Mouse (Mus musculus): ENCODE data around the gene E330021D16Rik. TPM values are rescaled to one million over a fixed set of nuclear protein-coding genes. Genes with fewer than 3 reads are reported as not detected.

E330021D16Rik gene
- polyA plus RNA-seq, 1 experiment from 2014 or later = 0.11 TPM

DNA sequence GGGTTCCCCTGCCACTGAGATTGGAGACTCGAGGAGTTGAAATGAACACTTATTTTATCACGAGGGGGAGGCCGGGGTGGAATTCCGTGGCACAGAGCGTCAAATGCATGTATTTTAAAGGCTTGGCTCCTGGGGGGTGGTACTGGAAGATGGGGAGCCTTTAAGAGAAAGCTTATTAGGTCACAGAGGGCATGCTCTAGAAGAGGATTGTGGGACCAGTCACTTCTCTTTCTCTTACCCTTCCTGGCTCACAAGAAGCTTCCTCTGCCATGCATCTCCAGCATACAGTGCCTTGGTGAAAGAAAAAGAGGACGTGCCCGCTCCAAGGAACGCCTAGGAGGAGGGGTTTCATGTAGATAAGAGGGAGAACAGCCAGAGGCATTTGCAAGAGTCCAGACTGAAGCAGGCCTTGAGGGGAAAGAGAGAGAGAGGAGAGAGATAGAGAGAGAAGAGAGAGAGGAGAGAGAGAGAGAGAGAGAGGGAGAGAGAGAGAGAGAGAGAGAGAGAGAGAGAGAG lies 3.0 kb upstream of the E330021D16Rik start:
- Histone ChIP-seq H3K4me3 (no peak overlapping the region), H3K4me1 (peaks cover 19% of the 10 kb centered on the region), H3K27me3 (ENCODE audit: insufficient read depth, poor library complexity, severe bottlenecking) (no peaks in the 10 kb centered on the region), H3K27ac (peak overlapping the region; percentile 56; the same call in 1 of the 2 replicates), H3K9me3 (no peaks in the 10 kb centered on the region), H3K36me3 (no peaks in the 10 kb centered on the region)
- 25% methylated on average over 8 of the region's 8 CpGs for WGBS
- DNase-seq (ENCODE audit: low spot score) = no peak

DNA sequence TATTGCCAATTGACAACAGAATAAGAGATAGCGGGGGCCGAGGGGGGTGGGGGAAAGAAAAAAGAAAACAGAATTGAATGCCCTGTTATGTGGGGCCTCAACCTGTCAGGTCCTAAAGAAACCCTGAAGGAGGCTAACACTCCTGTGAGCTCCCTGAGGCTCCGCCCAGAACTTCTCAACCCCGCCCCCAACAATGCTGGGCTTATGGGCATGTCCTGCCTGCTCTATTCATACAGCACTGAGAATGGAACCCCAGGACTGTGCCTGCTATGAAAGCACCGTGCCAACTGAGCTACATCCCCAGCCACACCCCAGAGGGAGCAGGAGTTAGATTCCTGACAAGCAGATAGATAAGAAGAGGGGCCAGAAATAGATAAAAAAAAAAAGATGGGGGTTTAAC lies 2.5 kb upstream of the E330021D16Rik start:
- whole genome bisulfite sequencing = 67% methylated on average over 5 of the region's 5 CpGs
- peak overlapping the region; percentile 56; the same call in 1 of the 2 replicates for H3K27ac ChIP-seq

DNA sequence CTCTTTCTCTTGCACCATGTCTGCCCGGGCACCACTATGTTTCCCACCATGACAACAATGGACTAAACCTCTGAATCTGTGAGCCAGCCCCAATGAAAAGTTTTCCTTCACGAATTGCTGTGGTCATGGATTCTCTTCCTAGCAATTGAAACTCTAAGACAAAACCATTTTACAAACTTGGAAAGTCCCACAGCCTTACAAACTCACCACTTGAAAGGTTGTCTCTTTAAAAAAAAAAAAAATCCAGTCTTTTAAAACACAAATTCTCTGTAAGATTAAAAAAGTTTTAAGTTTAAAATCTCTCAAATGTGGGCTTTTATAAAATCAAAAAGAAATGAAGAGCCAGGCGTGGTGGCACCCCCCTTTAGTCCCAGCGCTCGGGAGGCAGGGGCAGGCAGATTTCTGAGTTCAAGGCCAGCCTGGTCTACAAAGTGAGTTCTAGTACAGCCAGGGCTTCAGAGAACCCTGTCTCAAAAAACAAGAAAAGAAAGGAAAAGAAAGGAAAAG lies 1.5 kb downstream of the E330021D16Rik start:
- Histone ChIP-seq H3K4me1 (peaks cover 13% of the 10 kb centered on the region), H3K4me3 (no peak overlapping the region), H3K27ac (no peak overlapping the region), H3K36me3 (no peaks in the 10 kb centered on the region), H3K9me3 (no peaks in the 10 kb centered on the region), H3K27me3 (ENCODE audit: insufficient read depth, poor library complexity, severe bottlenecking) (no peaks in the 10 kb centered on the region)
- DNase-seq (ENCODE audit: low spot score) = no peak
- WGBS = 80% methylated on average over 5 of the region's 5 CpGs

More for the DNA sequence above, 2.5 kb upstream of the E330021D16Rik start:
- Histone ChIP-seq H3K9me3 (no peaks in the 10 kb centered on the region), H3K4me1 (peaks cover 19% of the 10 kb centered on the region), H3K4me3 (no peak overlapping the region), H3K36me3 (no peaks in the 10 kb centered on the region), H3K27me3 (ENCODE audit: insufficient read depth, poor library complexity, severe bottlenecking) (no peaks in the 10 kb centered on the region)
- no peak for DNase-seq (ENCODE audit: low spot score)

DNA sequence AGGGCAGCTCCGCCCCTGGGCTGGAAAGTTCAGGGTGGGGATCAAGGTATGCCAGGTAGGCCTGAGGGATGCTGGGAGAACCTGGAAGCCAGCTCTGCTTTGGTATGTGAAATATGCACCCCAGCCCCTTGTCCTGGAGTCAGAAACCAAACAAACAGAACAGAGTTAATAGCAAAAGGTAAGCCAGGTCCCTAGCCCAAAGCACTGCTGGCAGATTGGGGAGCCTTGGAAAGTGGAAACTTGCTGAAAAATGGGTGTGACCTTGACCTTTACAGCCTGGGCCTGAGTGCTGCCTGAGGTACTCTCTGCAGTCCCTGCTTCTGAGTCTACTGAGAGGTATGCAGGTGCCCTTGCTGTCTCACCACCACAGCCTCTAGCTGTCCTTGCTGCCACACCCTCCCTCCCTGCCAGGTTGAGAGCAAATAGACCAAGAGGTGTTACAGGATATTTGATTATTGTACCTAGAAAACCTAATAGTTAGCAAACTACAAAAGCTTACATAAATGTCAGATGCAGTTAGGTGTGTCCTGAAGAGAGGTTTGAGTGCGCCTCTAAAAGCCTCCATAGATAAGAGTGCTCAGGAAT lies 7.7 kb downstream of the E330021D16Rik start:
- no peak overlapping the region for H3K4me3 ChIP-seq
- no peaks in the 10 kb centered on the region for H3K4me1 ChIP-seq
- no peak for DNase-seq (ENCODE audit: low spot score)
- no peaks in the 10 kb centered on the region for H3K36me3 ChIP-seq
- H3K9me3 ChIP-seq = no peaks in the 10 kb centered on the region
- H3K27me3 ChIP-seq (ENCODE audit: insufficient read depth, poor library complexity, severe bottlenecking) = no peaks in the 10 kb centered on the region
- 73% methylated on average over 2 of the region's 2 CpGs for WGBS
- H3K27ac ChIP-seq = no peak overlapping the region

DNA sequence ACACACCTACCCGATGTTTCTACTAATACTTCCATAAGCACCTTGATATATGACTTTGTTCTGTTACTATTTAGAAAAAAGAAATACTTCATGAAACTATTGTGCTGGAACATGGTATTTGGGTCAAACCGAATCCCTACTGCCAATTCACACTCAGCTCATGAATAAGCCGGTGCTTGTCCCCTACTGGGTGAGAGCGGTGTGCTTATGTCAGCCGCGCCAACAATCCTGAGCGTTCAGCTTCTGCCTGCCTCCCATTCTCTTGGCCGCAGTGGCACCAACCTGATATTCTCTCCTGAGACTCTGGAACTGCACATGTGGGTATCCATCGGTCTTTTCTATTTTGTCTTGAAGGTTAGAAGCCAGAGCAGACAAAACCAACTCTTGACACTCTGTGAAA lies 18.5 kb downstream of the E330021D16Rik start:
- no peaks in the 10 kb centered on the region for H3K27me3 ChIP-seq (ENCODE audit: insufficient read depth, poor library complexity, severe bottlenecking)
- DNase-seq (ENCODE audit: low spot score) = no peak
- 0 out of 2 replicates have a peak, but pooled peaks cover 6% of the 10 kb centered on the region for H3K9me3 ChIP-seq
- 86% methylated on average over 9 of the region's 9 CpGs for WGBS
- H3K36me3 ChIP-seq = no peaks in the 10 kb centered on the region
- no peak overlapping the region for H3K27ac ChIP-seq
- H3K4me1 ChIP-seq = no peaks in the 10 kb centered on the region
- no peak overlapping the region for H3K4me3 ChIP-seq

DNA sequence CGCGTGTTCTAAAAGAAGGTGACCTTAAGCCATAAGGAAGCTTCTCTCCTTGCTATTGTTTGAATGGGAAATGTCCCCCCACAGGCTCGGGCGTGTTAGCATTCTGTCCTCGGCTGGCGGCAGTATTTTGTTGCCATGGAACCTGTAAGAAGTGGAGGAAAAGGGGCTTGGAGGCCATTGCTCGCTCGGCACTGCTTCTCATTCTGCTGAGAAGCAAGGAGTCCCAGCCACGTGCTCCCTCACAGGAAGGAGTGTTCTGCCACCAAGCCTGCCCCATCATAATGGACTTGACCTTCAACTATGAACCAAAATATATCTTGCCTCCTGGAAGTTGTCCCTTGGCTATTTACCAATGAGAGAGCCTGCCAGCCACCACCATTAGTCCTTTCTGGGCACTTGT lies 25.1 kb downstream of the E330021D16Rik start:
- WGBS = 64% methylated on average over 9 of the region's 9 CpGs
- Histone ChIP-seq H3K9me3 (0 out of 2 replicates have a peak, but pooled peaks cover 4% of the 10 kb centered on the region), H3K4me1 (no peaks in the 10 kb centered on the region), H3K36me3 (no peaks in the 10 kb centered on the region), H3K27ac (no peak overlapping the region), H3K4me3 (no peak overlapping the region), H3K27me3 (ENCODE audit: insufficient read depth, poor library complexity, severe bottlenecking) (no peaks in the 10 kb centered on the region)
- DNase-seq (ENCODE audit: low spot score) = no peak

- Histone ChIP-seq H3K4me1 (no peaks in the 10 kb centered on the region), H3K27ac (no peak overlapping the region), H3K27me3 (ENCODE audit: insufficient read depth, poor library complexity, severe bottlenecking) (no peaks in the 10 kb centered on the region), H3K9me3 (no peaks in the 10 kb centered on the region), H3K36me3 (no peaks in the 10 kb centered on the region), H3K4me3 (no peak overlapping the region)
- 67% methylated on average over 7 of the region's 7 CpGs for WGBS
- no peak for DNase-seq (ENCODE audit: low spot score)
Observed at GRCm38 (mm10) chr6:136385287-136385686, 30.1 kb downstream of the E330021D16Rik start.

- H3K36me3 ChIP-seq = no peaks in the 10 kb centered on the region
- DNase-seq (ENCODE audit: low spot score) = peak; percentile 28
- WGBS = 77% methylated on average over 3 of the region's 3 CpGs
- no peaks in the 10 kb centered on the region for H3K27me3 ChIP-seq (ENCODE audit: insufficient read depth, poor library complexity, severe bottlenecking)
- no peak overlapping the region for H3K4me3 ChIP-seq
- no peaks in the 10 kb centered on the region for H3K9me3 ChIP-seq
- H3K27ac ChIP-seq = no peak overlapping the region
- H3K4me1 ChIP-seq = no peaks in the 10 kb centered on the region
Observed at GRCm38 (mm10) chr6:136383218-136383617, 32.2 kb downstream of the E330021D16Rik start.

GRCm38 (mm10) chr6:136376097-136376496 lies 39.3 kb downstream of the E330021D16Rik start:
- no peaks in the 10 kb centered on the region for H3K27me3 ChIP-seq (ENCODE audit: insufficient read depth, poor library complexity, severe bottlenecking)

GRCm38 (mm10) chr6:136364430-136365098 lies 50.8 kb downstream of the E330021D16Rik start:
- no peaks in the 10 kb centered on the region for H3K4me1 ChIP-seq
- H3K36me3 ChIP-seq = no peaks in the 10 kb centered on the region
- no peaks in the 10 kb centered on the region for H3K9me3 ChIP-seq
- DNase-seq (ENCODE audit: low spot score) = no peak
- H3K27ac ChIP-seq = no peak overlapping the region
- 73% methylated on average over 12 of the region's 12 CpGs for WGBS
- no peak overlapping the region for H3K4me3 ChIP-seq
- no peaks in the 10 kb centered on the region for H3K27me3 ChIP-seq (ENCODE audit: insufficient read depth, poor library complexity, severe bottlenecking)

More at GRCm38 (mm10) chr6:136376097-136376496, 39.3 kb downstream of the E330021D16Rik start:
- H3K4me1 ChIP-seq = no peaks in the 10 kb centered on the region
- DNase-seq (ENCODE audit: low spot score) = peak; percentile 48
- H3K9me3 ChIP-seq = no peaks in the 10 kb centered on the region
- H3K4me3 ChIP-seq = no peak overlapping the region
- H3K36me3 ChIP-seq = no peaks in the 10 kb centered on the region
- H3K27ac ChIP-seq = no peak overlapping the region

DNA sequence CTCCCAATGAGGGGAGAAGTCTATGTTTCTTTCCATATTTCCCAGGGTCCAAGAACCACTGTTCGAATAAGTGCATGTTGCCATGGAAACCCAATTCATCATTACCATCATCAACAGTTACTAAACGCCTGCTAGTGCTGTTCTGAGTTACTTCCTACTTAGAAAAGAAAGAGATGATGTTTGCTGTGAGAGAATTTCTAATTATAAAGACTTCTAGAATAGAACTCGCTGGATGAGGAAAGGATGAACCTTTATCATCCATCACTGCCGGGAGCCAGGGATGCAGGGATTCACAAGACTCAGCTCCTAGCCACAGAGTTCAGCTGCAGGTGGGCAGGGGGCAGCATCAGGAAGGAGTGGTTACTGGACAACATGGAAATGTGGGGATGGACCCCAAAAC lies 51.4 kb downstream of the E330021D16Rik start:
- Histone ChIP-seq H3K9me3 (no peaks in the 10 kb centered on the region), H3K27ac (no peak overlapping the region), H3K27me3 (ENCODE audit: insufficient read depth, poor library complexity, severe bottlenecking) (no peaks in the 10 kb centered on the region), H3K4me1 (no peaks in the 10 kb centered on the region), H3K36me3 (no peaks in the 10 kb centered on the region), H3K4me3 (no peak overlapping the region)
- 78% methylated on average over 4 of the region's 4 CpGs for whole genome bisulfite sequencing
- DNase-seq (ENCODE audit: low spot score) = no peak

- WGBS = 77% methylated on average over 8 of the region's 8 CpGs
- H3K4me3 ChIP-seq = no peak overlapping the region
- H3K36me3 ChIP-seq = no peaks in the 10 kb centered on the region
- no peak for DNase-seq (ENCODE audit: low spot score)
- H3K4me1 ChIP-seq = no peaks in the 10 kb centered on the region
- no peaks in the 10 kb centered on the region for H3K9me3 ChIP-seq
- no peaks in the 10 kb centered on the region for H3K27me3 ChIP-seq (ENCODE audit: insufficient read depth, poor library complexity, severe bottlenecking)
- no peak overlapping the region for H3K27ac ChIP-seq
Observed at GRCm38 (mm10) chr6:136363313-136363712, 52.1 kb downstream of the E330021D16Rik start.

DNA sequence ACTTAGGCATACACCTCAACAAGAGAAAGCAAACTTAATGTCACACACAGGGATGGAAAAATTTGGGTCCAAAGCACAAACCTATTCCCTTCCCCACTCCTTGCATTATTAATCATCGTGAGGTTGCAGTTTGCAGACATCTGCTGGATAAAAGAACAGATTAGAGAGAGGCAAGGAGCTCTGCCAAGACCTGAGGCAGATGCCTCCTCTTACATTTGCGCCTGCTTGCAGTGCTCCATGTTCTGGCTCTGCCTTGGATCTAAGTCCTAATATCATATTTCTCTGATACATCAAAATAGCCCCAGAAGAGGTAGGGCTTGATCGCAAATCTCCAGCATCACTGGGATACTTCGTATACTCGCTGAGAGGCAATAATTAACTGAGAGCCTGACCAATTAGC lies 56.9 kb downstream of the E330021D16Rik start:
- H3K27me3 ChIP-seq (ENCODE audit: insufficient read depth, poor library complexity, severe bottlenecking) = no peaks in the 10 kb centered on the region
- no peak overlapping the region for H3K27ac ChIP-seq
- no peak overlapping the region for H3K4me3 ChIP-seq
- no peaks in the 10 kb centered on the region for H3K9me3 ChIP-seq
- WGBS = 81% methylated on average over 5 of the region's 5 CpGs
- no peaks in the 10 kb centered on the region for H3K4me1 ChIP-seq
- H3K36me3 ChIP-seq = no peaks in the 10 kb centered on the region
- DNase-seq (ENCODE audit: low spot score) = no peak

Measured in heart, embryonic 10.5 days (tissue).